Mouse (Mus musculus): ENCODE results near the gene Sytl2. TPM values are rescaled to one million over a fixed set of nuclear protein-coding genes. Genes with fewer than 3 reads are reported as not detected.

Sytl2 gene
- 0.95 and 1.1 TPM in 2 replicates for polyA plus RNA-seq (2016; fragmentation: Nextera tagmentation; extraction: Ambion mirVana)

GRCm38 (mm10) chr7:90301942-90302646 is at the start of gene Sytl2:
Gene Sytl2 (plus strand): TSS chr7:90302252.
- H3K27me3 ChIP-seq (replicated peaks): peaks cover 55% of the 10 kb centered on the region
- H3K4me3 ChIP-seq: peak within 1 kb of the TSS; percentile 50
- H3K27ac ChIP-seq: no peak within 1 kb of the TSS
- no peak within 1 kb of the TSS for H3K9ac ChIP-seq
- no peak for ATAC-seq
- H3K4me1 ChIP-seq: 0 out of 2 replicates have a peak, but pooled peaks cover 7% of the 10 kb centered on the region
- no peaks in the 10 kb centered on the region for H3K36me3 ChIP-seq
- 2% methylated on average over 41 of the region's 43 CpGs for WGBS (ENCODE audit: insufficient replicate concordance)
- H3K9me3 ChIP-seq (replicated peaks): no peaks in the 10 kb centered on the region
- H3K4me2 ChIP-seq: peak within 1 kb of the TSS; percentile 64

- Histone ChIP-seq H3K4me3 (no peak overlapping the region), H3K9ac (no peak overlapping the region), H3K9me3 (replicated peaks) (no peaks in the 10 kb centered on the region), H3K27ac (no peak overlapping the region), H3K36me3 (no peaks in the 10 kb centered on the region), H3K4me2 (no peak overlapping the region), H3K27me3 (replicated peaks) (no peaks in the 10 kb centered on the region), H3K4me1 (peaks cover 18% of the 10 kb centered on the region; the same call in 1 of the 2 replicates)
- WGBS (ENCODE audit: insufficient replicate concordance): 54% methylated on average over 5 of the region's 5 CpGs
- no peak for ATAC-seq
Measured at GRCm38 (mm10) chr7:90252946-90253345, 49.1 kb upstream of the Sytl2 start.

GRCm38 (mm10) chr7:90258701-90259100 is 43.4 kb upstream of the Sytl2 start:
- Histone ChIP-seq H3K4me3 (no peak overlapping the region), H3K27ac (no peak overlapping the region), H3K9me3 (replicated peaks) (no peaks in the 10 kb centered on the region), H3K36me3 (no peaks in the 10 kb centered on the region), H3K9ac (no peak overlapping the region), H3K27me3 (replicated peaks) (no peaks in the 10 kb centered on the region), H3K4me2 (no peak overlapping the region), H3K4me1 (peaks cover 16% of the 10 kb centered on the region; the same call in 1 of the 2 replicates)
- WGBS (ENCODE audit: insufficient replicate concordance): 87% methylated on average over 2 of the region's 2 CpGs
- ATAC-seq: no peak

- no peaks in the 10 kb centered on the region for H3K36me3 ChIP-seq
Measured at GRCm38 (mm10) chr7:90259899-90260298, 42.2 kb upstream of the Sytl2 start.

GRCm38 (mm10) chr7:90261902-90262599 is 40.0 kb upstream of the Sytl2 start:
- no peak for ATAC-seq
- H3K4me3 ChIP-seq: no peak overlapping the region
- H3K27ac ChIP-seq: no peak overlapping the region
- H3K4me2 ChIP-seq: no peak overlapping the region
- peaks cover 15% of the 10 kb centered on the region; the same call in 1 of the 2 replicates for H3K4me1 ChIP-seq
- WGBS (ENCODE audit: insufficient replicate concordance): 31% methylated on average over 7 of the region's 7 CpGs
- no peaks in the 10 kb centered on the region for H3K36me3 ChIP-seq
- H3K27me3 ChIP-seq (replicated peaks): no peaks in the 10 kb centered on the region
- no peaks in the 10 kb centered on the region for H3K9me3 ChIP-seq (replicated peaks)
- no peak overlapping the region for H3K9ac ChIP-seq

More at GRCm38 (mm10) chr7:90259899-90260298, 42.2 kb upstream of the Sytl2 start:
- 27% methylated on average over 2 of the region's 2 CpGs for WGBS (ENCODE audit: insufficient replicate concordance)
- no peak overlapping the region for H3K4me3 ChIP-seq
- H3K4me1 ChIP-seq: peaks cover 10% of the 10 kb centered on the region; the same call in 1 of the 2 replicates
- peak; percentile 52; the same call in 1 of the 2 replicates for ATAC-seq
- no peak overlapping the region for H3K27ac ChIP-seq
- H3K27me3 ChIP-seq (replicated peaks): no peaks in the 10 kb centered on the region
- no peak overlapping the region for H3K4me2 ChIP-seq
- no peak overlapping the region for H3K9ac ChIP-seq
- H3K9me3 ChIP-seq (replicated peaks): no peaks in the 10 kb centered on the region

- no peak within 1 kb of the TSS for H3K9ac ChIP-seq
- no peaks in the 10 kb centered on the region for H3K36me3 ChIP-seq
- H3K27me3 ChIP-seq (replicated peaks): no peaks in the 10 kb centered on the region
- H3K9me3 ChIP-seq (replicated peaks): no peaks in the 10 kb centered on the region
- peak; percentile 66 for ATAC-seq
- WGBS (ENCODE audit: insufficient replicate concordance): 6% methylated on average over 28 of the region's 28 CpGs
- H3K4me2 ChIP-seq: peak within 1 kb of the TSS; percentile 59
- peak within 1 kb of the TSS; percentile 16 for H3K4me3 ChIP-seq
- H3K27ac ChIP-seq: no peak within 1 kb of the TSS
- H3K4me1 ChIP-seq: peaks cover 5% of the 10 kb centered on the region; the same call in 1 of the 2 replicates
Measured at GRCm38 (mm10) chr7:90265289-90265970, 36.6 kb upstream of the Sytl2 start, which contains the start of gene Ccdc83. Gene Ccdc83 (minus strand): TSS chr7:90265777.

GRCm38 (mm10) chr7:90270141-90270540 is 31.9 kb upstream of the Sytl2 start:
- WGBS (ENCODE audit: insufficient replicate concordance): 42% methylated on average over 3 of the region's 3 CpGs
- H3K4me3 ChIP-seq: no peak overlapping the region
- ATAC-seq: no peak
- H3K9me3 ChIP-seq (replicated peaks): no peaks in the 10 kb centered on the region
- H3K4me2 ChIP-seq: no peak overlapping the region
- H3K4me1 ChIP-seq: peaks cover 4% of the 10 kb centered on the region; the same call in 1 of the 2 replicates
- H3K9ac ChIP-seq: no peak overlapping the region
- peaks cover 7% of the 10 kb centered on the region; the same call in 1 of the 2 replicates for H3K27me3 ChIP-seq (replicated peaks)
- H3K36me3 ChIP-seq: no peaks in the 10 kb centered on the region
- H3K27ac ChIP-seq: no peak overlapping the region

GRCm38 (mm10) chr7:90274561-90275100 is 27.4 kb upstream of the Sytl2 start:
- H3K4me3 ChIP-seq: no peak overlapping the region
- 55% methylated on average over 11 of the region's 11 CpGs for WGBS (ENCODE audit: insufficient replicate concordance)
- H3K36me3 ChIP-seq: no peaks in the 10 kb centered on the region
- ATAC-seq: no peak
- H3K4me2 ChIP-seq: no peak overlapping the region
- no peaks in the 10 kb centered on the region for H3K4me1 ChIP-seq
- H3K9me3 ChIP-seq (replicated peaks): no peaks in the 10 kb centered on the region
- peaks cover 11% of the 10 kb centered on the region; the same call in 1 of the 2 replicates for H3K27me3 ChIP-seq (replicated peaks)
- H3K27ac ChIP-seq: no peak overlapping the region
- no peak overlapping the region for H3K9ac ChIP-seq

- H3K9me3 ChIP-seq (replicated peaks): no peaks in the 10 kb centered on the region
- no peaks in the 10 kb centered on the region for H3K4me1 ChIP-seq
- H3K27me3 ChIP-seq (replicated peaks): peaks cover 11% of the 10 kb centered on the region; the same call in 1 of the 2 replicates
- H3K27ac ChIP-seq: no peak overlapping the region
- no peak overlapping the region for H3K4me3 ChIP-seq
- no peak for ATAC-seq
- H3K9ac ChIP-seq: no peak overlapping the region
- no peak overlapping the region for H3K4me2 ChIP-seq
- H3K36me3 ChIP-seq: no peaks in the 10 kb centered on the region
- 62% methylated on average over 3 of the region's 3 CpGs for WGBS (ENCODE audit: insufficient replicate concordance)
Measured at GRCm38 (mm10) chr7:90277246-90277645, 24.8 kb upstream of the Sytl2 start.

GRCm38 (mm10) chr7:90277769-90278168 is 24.3 kb upstream of the Sytl2 start:
- no peak overlapping the region for H3K27ac ChIP-seq
- ATAC-seq: no peak
- H3K27me3 ChIP-seq (replicated peaks): peaks cover 11% of the 10 kb centered on the region; the same call in 1 of the 2 replicates
- 75% methylated on average over 4 of the region's 4 CpGs for WGBS (ENCODE audit: insufficient replicate concordance)
- no peak overlapping the region for H3K4me3 ChIP-seq
- H3K9me3 ChIP-seq (replicated peaks): no peaks in the 10 kb centered on the region
- H3K9ac ChIP-seq: no peak overlapping the region
- no peaks in the 10 kb centered on the region for H3K36me3 ChIP-seq
- H3K4me2 ChIP-seq: no peak overlapping the region
- no peaks in the 10 kb centered on the region for H3K4me1 ChIP-seq

GRCm38 (mm10) chr7:90279136-90279535 is 22.9 kb upstream of the Sytl2 start:
- no peak for ATAC-seq
- Histone ChIP-seq H3K9ac (no peak overlapping the region), H3K4me1 (no peaks in the 10 kb centered on the region), H3K9me3 (replicated peaks) (no peaks in the 10 kb centered on the region), H3K27ac (no peak overlapping the region), H3K4me2 (no peak overlapping the region), H3K36me3 (no peaks in the 10 kb centered on the region), H3K4me3 (no peak overlapping the region), H3K27me3 (replicated peaks) (0 out of 2 replicates have a peak, but pooled peaks cover 4% of the 10 kb centered on the region)
- WGBS (ENCODE audit: insufficient replicate concordance): 70% methylated on average over 4 of the region's 4 CpGs

All from liver, embryonic 12.5 days (tissue).